Mouse (Mus musculus) megakaryocyte, embryonic 14.5 days (primary cell): ENCODE data around the gene Cdyl. TPM values are rescaled to one million over a fixed set of nuclear protein-coding genes. Genes with fewer than 3 reads are reported as not detected.

ENCODE experiments used
- H3K27me3 ChIP-seq: replicated peaks from 2 replicates; pipeline ENCODE3; 2012; ENCODE audit warnings: inconsistent platforms
- H3K36me3 ChIP-seq: replicated peaks from 2 replicates; pipeline ENCODE3; 2012; ENCODE audit warnings: low read length, inconsistent platforms, mixed read lengths
- H3K4me1 ChIP-seq: 2 replicates; pipeline ENCODE4 v1.6.1; 2012; ENCODE audit warnings: inconsistent platforms
- H3K4me3 ChIP-seq: replicated peaks from 2 replicates; pipeline ENCODE3; 2012; ENCODE audit warnings: moderate library complexity, mild to moderate bottlenecking, inconsistent platforms
- H3K9me3 ChIP-seq: 2 replicates; pipeline ENCODE4 v1.6.1; 2012; ENCODE audit warnings: inconsistent platforms
- FLI1 ChIP-seq: IDR thresholded peaks from 2 replicates; pipeline ENCODE4 v1.6.1; 2012; ENCODE audit warnings: low read length, inconsistent platforms, mixed read lengths
- GATA1 ChIP-seq: IDR thresholded peaks from 3 replicates; pipeline ENCODE4 v1.6.1; 2012; ENCODE audit warnings: mixed read lengths, low read length, inconsistent platforms, borderline replicate concordance
- polyA plus RNA-seq: library from polyadenylated mRNA; stranded (reverse); fragments of >175 nt; gene quantifications from 2 replicates; pipeline ENCODE4 v1.2.3, GENCODE M21; 2012; ENCODE audit warnings: low replicate concordance; ENCODE audit not compliant: insufficient read depth

Gene Cdyl
- polyA plus RNA-seq, 1 experiment, result 3.2 TPM

- H3K9me3 ChIP-seq, result no peaks in the 10 kb centered on the region
- H3K4me3 ChIP-seq, result no peak overlapping the region
- H3K27me3 ChIP-seq, result peaks cover 2% of the 10 kb centered on the region
- H3K36me3 ChIP-seq, result no peaks in the 10 kb centered on the region
- H3K4me1 ChIP-seq, result peaks cover 6% of the 10 kb centered on the region
- TF ChIP-seq FLI1, result no peak
- TF ChIP-seq GATA1, result no peak
Observed at GRCm38 (mm10) chr13:35681361-35681760, 21.7 kb downstream of the Cdyl start.

- no peak overlapping the region for H3K4me3 ChIP-seq
- no peaks in the 10 kb centered on the region for H3K4me1 ChIP-seq
- H3K36me3 ChIP-seq, result no peaks in the 10 kb centered on the region
- no peak for TF ChIP-seq GATA1
- no peak for TF ChIP-seq FLI1
- peaks cover 2% of the 10 kb centered on the region for H3K27me3 ChIP-seq
- H3K9me3 ChIP-seq, result no peaks in the 10 kb centered on the region
Observed at GRCm38 (mm10) chr13:35686273-35686672, 26.6 kb downstream of the Cdyl start.

GRCm38 (mm10) chr13:35689560-35689959 is 29.9 kb downstream of the Cdyl start:
- Histone ChIP-seq H3K4me1 (no peaks in the 10 kb centered on the region), H3K36me3 (no peaks in the 10 kb centered on the region), H3K9me3 (no peaks in the 10 kb centered on the region), H3K4me3 (no peak overlapping the region), H3K27me3 (no peaks in the 10 kb centered on the region)
- no peak for TF ChIP-seq GATA1
- TF ChIP-seq FLI1, result no peak

GRCm38 (mm10) chr13:35717658-35718057 is 58.0 kb downstream of the Cdyl start:
- H3K9me3 ChIP-seq, result peaks cover 3% of the 10 kb centered on the region; the same call in 1 of the 2 replicates
- H3K4me1 ChIP-seq, result no peaks in the 10 kb centered on the region
- no peaks in the 10 kb centered on the region for H3K27me3 ChIP-seq
- no peaks in the 10 kb centered on the region for H3K36me3 ChIP-seq
- TF ChIP-seq GATA1 (no peak), FLI1 (no peak)
- H3K4me3 ChIP-seq, result no peak overlapping the region

GRCm38 (mm10) chr13:35719581-35719980 is 59.9 kb downstream of the Cdyl start:
- Histone ChIP-seq H3K36me3 (no peaks in the 10 kb centered on the region), H3K4me3 (no peak overlapping the region), H3K27me3 (no peaks in the 10 kb centered on the region), H3K9me3 (peaks cover 4% of the 10 kb centered on the region), H3K4me1 (no peaks in the 10 kb centered on the region)
- no peak for TF ChIP-seq GATA1
- no peak for TF ChIP-seq FLI1

GRCm38 (mm10) chr13:35723073-35723472 is 63.4 kb downstream of the Cdyl start:
- Histone ChIP-seq H3K27me3 (no peaks in the 10 kb centered on the region), H3K36me3 (no peaks in the 10 kb centered on the region), H3K9me3 (peaks cover 8% of the 10 kb centered on the region), H3K4me3 (no peak overlapping the region), H3K4me1 (no peaks in the 10 kb centered on the region)
- TF ChIP-seq FLI1 (no peak), GATA1 (no peak)

- no peaks in the 10 kb centered on the region for H3K4me1 ChIP-seq
- TF ChIP-seq FLI1 (no peak), GATA1 (no peak)
- H3K9me3 ChIP-seq, result peaks cover 4% of the 10 kb centered on the region
- H3K4me3 ChIP-seq, result no peak overlapping the region
- H3K27me3 ChIP-seq, result no peaks in the 10 kb centered on the region
- no peaks in the 10 kb centered on the region for H3K36me3 ChIP-seq
Observed at GRCm38 (mm10) chr13:35726025-35726424, 66.4 kb downstream of the Cdyl start.

- Histone ChIP-seq H3K27me3 (no peaks in the 10 kb centered on the region), H3K4me3 (no peak overlapping the region), H3K4me1 (no peaks in the 10 kb centered on the region), H3K9me3 (no peaks in the 10 kb centered on the region; the same call in 1 of the 2 replicates), H3K36me3 (no peaks in the 10 kb centered on the region)
- TF ChIP-seq FLI1 (no peak), GATA1 (no peak)
Observed at GRCm38 (mm10) chr13:35732131-35732530, 72.5 kb downstream of the Cdyl start.

GRCm38 (mm10) chr13:35732891-35733596 is 73.4 kb downstream of the Cdyl start:
- Histone ChIP-seq H3K36me3 (no peaks in the 10 kb centered on the region), H3K9me3 (no peaks in the 10 kb centered on the region; the same call in 1 of the 2 replicates), H3K27me3 (no peaks in the 10 kb centered on the region), H3K4me1 (no peaks in the 10 kb centered on the region), H3K4me3 (no peak overlapping the region)
- no peak for TF ChIP-seq FLI1
- no peak for TF ChIP-seq GATA1

- peaks cover 16% of the 10 kb centered on the region for H3K4me1 ChIP-seq
Observed at GRCm38 (mm10) chr13:35737565-35737964, 77.9 kb downstream of the Cdyl start.

More at GRCm38 (mm10) chr13:35737565-35737964, 77.9 kb downstream of the Cdyl start:
- Histone ChIP-seq H3K36me3 (no peaks in the 10 kb centered on the region), H3K4me3 (no peak overlapping the region), H3K27me3 (peaks cover 3% of the 10 kb centered on the region), H3K9me3 (no peaks in the 10 kb centered on the region; the same call in 1 of the 2 replicates)
- no peak for TF ChIP-seq FLI1
